ENCODE assay signal across 19 mouse cellular contexts in the genomic region with DNA sequence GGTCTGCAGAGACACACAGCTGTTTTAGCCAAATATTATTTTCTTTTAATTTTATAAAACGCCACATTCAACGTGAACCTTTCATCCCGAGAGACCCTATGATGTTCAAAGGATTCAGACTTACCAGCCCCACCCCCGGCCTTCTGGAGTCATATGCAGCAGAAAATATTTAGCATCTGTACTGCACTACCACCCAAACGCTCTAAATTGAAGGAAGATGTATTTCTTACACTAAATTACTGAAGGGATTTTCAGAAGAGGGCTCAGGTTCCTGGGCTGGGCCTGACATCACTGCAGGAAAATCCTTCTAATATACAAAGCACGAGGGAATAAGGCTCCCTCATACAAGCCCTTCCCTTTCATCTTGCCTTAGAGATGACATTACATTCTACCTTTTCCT. TPM values are rescaled to one million over a fixed set of nuclear protein-coding genes. Genes with fewer than 3 reads are reported as not detected.
DNase-seq lines count a peak whose midpoint lies in the region; ATAC-seq and TF ChIP-seq lines count a peak whose summit lies in the region.
"Had no signal": no experiment of that assay in that cellular context is flagged by ENCODE, and none has a peak within 500 bp of the region (broad histone marks: within the 10 kb centered on the region; RNA-seq: fewer than 3 reads in every experiment).

No protein-coding gene starts in this region.

- H3K27ac ChIP-seq in hindbrain, embryonic 12.5 days: no peak overlapping the region
- H3K27ac ChIP-seq in hindbrain, embryonic 14.5 days: no peak overlapping the region
- H3K27ac ChIP-seq in midbrain, embryonic 14.5 days (replicated peaks; ENCODE audit: low read depth, low read length): 0 out of 2 replicates have a peak overlapping the region, but pooled peaks have one; percentile 8
- no peak overlapping the region for H3K27ac ChIP-seq in midbrain, postnatal 0 days (ENCODE audit: low read depth, low read length)
- H3K27ac ChIP-seq in embryonic facial prominence, embryonic 14.5 days (replicated peaks; ENCODE audit: low read depth, low read length): peak overlapping the region; percentile 29
- H3K27ac ChIP-seq in neural tube, embryonic 13.5 days (replicated peaks): no peak overlapping the region
- H3K27ac ChIP-seq: hindbrain, embryonic 15.5 days; midbrain, embryonic 15.5 days had no signal

- ATAC-seq in hindbrain, embryonic 12.5 days (ENCODE audit: low FRiP score): no peak
- ATAC-seq in hindbrain, embryonic 14.5 days (ENCODE audit: low FRiP score): no peak
- no peak for ATAC-seq in midbrain, embryonic 14.5 days (ENCODE audit: low FRiP score, low TSS enrichment)
- no peak for ATAC-seq in midbrain, postnatal 0 days (ENCODE audit: low FRiP score)
- peak; percentile 51 for ATAC-seq in embryonic facial prominence, embryonic 14.5 days (ENCODE audit: low read depth)
- peak; percentile 24; the same call in 1 of the 2 replicates for ATAC-seq in neural tube, embryonic 13.5 days (ENCODE audit: low read depth)
- ATAC-seq: intestine, embryonic 16.5 days; midbrain, embryonic 15.5 days had no signal

- H3K36me3 ChIP-seq in hindbrain, embryonic 12.5 days: no peaks in the 10 kb centered on the region
- H3K36me3 ChIP-seq in hindbrain, embryonic 14.5 days (replicated peaks; ENCODE audit: control insufficient read depth, insufficient read depth): no peaks in the 10 kb centered on the region
- H3K36me3 ChIP-seq in midbrain, embryonic 14.5 days (ENCODE audit: control insufficient read depth, insufficient read depth, low read length): no peaks in the 10 kb centered on the region
- no peaks in the 10 kb centered on the region for H3K36me3 ChIP-seq in midbrain, postnatal 0 days (ENCODE audit: insufficient read depth, low read length)
- H3K36me3 ChIP-seq in embryonic facial prominence, embryonic 14.5 days (ENCODE audit: control insufficient read depth, insufficient read depth, low read length): no peaks in the 10 kb centered on the region
- H3K36me3 ChIP-seq in neural tube, embryonic 13.5 days: no peaks in the 10 kb centered on the region
- H3K36me3 ChIP-seq: heart, embryonic 13.5 days; hindbrain, embryonic 15.5 days; midbrain, embryonic 15.5 days had no signal

- no peak for TF ChIP-seq CTCF in midbrain, postnatal 0 days (IDR thresholded peaks at IDR 0.05)

- no peaks in the 10 kb centered on the region for H3K9me3 ChIP-seq in hindbrain, embryonic 12.5 days (replicated peaks)
- no peaks in the 10 kb centered on the region for H3K9me3 ChIP-seq in hindbrain, embryonic 14.5 days (ENCODE audit: control insufficient read depth, low read length)
- no peaks in the 10 kb centered on the region for H3K9me3 ChIP-seq in midbrain, embryonic 14.5 days (ENCODE audit: control insufficient read depth, low read length)
- H3K9me3 ChIP-seq in midbrain, postnatal 0 days (ENCODE audit: low read length): no peaks in the 10 kb centered on the region
- H3K9me3 ChIP-seq in embryonic facial prominence, embryonic 14.5 days (ENCODE audit: control insufficient read depth, low read length): no peaks in the 10 kb centered on the region
- H3K9me3 ChIP-seq in neural tube, embryonic 13.5 days: no peaks in the 10 kb centered on the region
- H3K9me3 ChIP-seq: heart, embryonic 13.5 days; hindbrain, embryonic 15.5 days; midbrain, embryonic 15.5 days had no signal

- H3K4me1 ChIP-seq in hindbrain, embryonic 12.5 days: peaks cover 17% of the 10 kb centered on the region
- peaks cover 15% of the 10 kb centered on the region for H3K4me1 ChIP-seq in hindbrain, embryonic 14.5 days (replicated peaks; ENCODE audit: control insufficient read depth, insufficient read depth, low read length)
- H3K4me1 ChIP-seq in midbrain, embryonic 14.5 days (ENCODE audit: control insufficient read depth, insufficient read depth, low read length): peaks cover 9% of the 10 kb centered on the region
- H3K4me1 ChIP-seq in midbrain, postnatal 0 days (ENCODE audit: insufficient read depth, low read length): no peaks in the 10 kb centered on the region
- peaks cover 25% of the 10 kb centered on the region for H3K4me1 ChIP-seq in embryonic facial prominence, embryonic 14.5 days (ENCODE audit: control insufficient read depth, insufficient read depth, low read length)
- peaks cover 19% of the 10 kb centered on the region for H3K4me1 ChIP-seq in neural tube, embryonic 13.5 days (replicated peaks)

- no peak overlapping the region for H3K4me3 ChIP-seq in hindbrain, embryonic 12.5 days
- H3K4me3 ChIP-seq in hindbrain, embryonic 14.5 days (replicated peaks; ENCODE audit: low read length): no peak overlapping the region
- H3K4me3 ChIP-seq in midbrain, embryonic 14.5 days (replicated peaks; ENCODE audit: low read depth, low read length): no peak overlapping the region
- H3K4me3 ChIP-seq in midbrain, postnatal 0 days (ENCODE audit: low read depth, low read length): no peak overlapping the region
- no peak overlapping the region for H3K4me3 ChIP-seq in embryonic facial prominence, embryonic 14.5 days (ENCODE audit: low read depth, low read length)
- no peak overlapping the region for H3K4me3 ChIP-seq in neural tube, embryonic 13.5 days
- H3K4me3 ChIP-seq: heart, embryonic 13.5 days; hindbrain, embryonic 15.5 days; midbrain, embryonic 15.5 days had no signal

- 46% methylated on average over 6 of the region's 6 CpGs for WGBS in hindbrain, embryonic 12.5 days
- 56% methylated on average over 6 of the region's 6 CpGs for WGBS in hindbrain, embryonic 14.5 days
- WGBS in midbrain, embryonic 14.5 days: 53% methylated on average over 6 of the region's 6 CpGs
- WGBS in midbrain, postnatal 0 days: 41% methylated on average over 6 of the region's 6 CpGs
- 12% methylated on average over 6 of the region's 6 CpGs for WGBS in embryonic facial prominence, embryonic 14.5 days
- 53% methylated on average over 6 of the region's 6 CpGs for whole genome bisulfite sequencing in neural tube, embryonic 13.5 days

- H3K27me3 ChIP-seq in hindbrain, embryonic 12.5 days: peaks cover 64% of the 10 kb centered on the region
- peaks cover 17% of the 10 kb centered on the region for H3K27me3 ChIP-seq in hindbrain, embryonic 14.5 days (ENCODE audit: control insufficient read depth, insufficient read depth, low read length)
- no peaks in the 10 kb centered on the region for H3K27me3 ChIP-seq in midbrain, embryonic 14.5 days (ENCODE audit: control insufficient read depth, insufficient read depth, low read length)
- H3K27me3 ChIP-seq in midbrain, postnatal 0 days (ENCODE audit: insufficient read depth, low read length): no peaks in the 10 kb centered on the region
- H3K27me3 ChIP-seq in embryonic facial prominence, embryonic 14.5 days (replicated peaks; ENCODE audit: control insufficient read depth, insufficient read depth, low read length): no peaks in the 10 kb centered on the region
- peaks cover 3% of the 10 kb centered on the region; the same call in 1 of the 2 replicates for H3K27me3 ChIP-seq in neural tube, embryonic 13.5 days

- H3K9ac ChIP-seq in hindbrain, embryonic 12.5 days: no peak overlapping the region
- H3K9ac ChIP-seq in hindbrain, embryonic 14.5 days: no peak overlapping the region
- H3K9ac ChIP-seq in midbrain, embryonic 14.5 days (replicated peaks; ENCODE audit: low read length): no peak overlapping the region
- no peak overlapping the region for H3K9ac ChIP-seq in midbrain, postnatal 0 days (replicated peaks; ENCODE audit: low read length, poor library complexity, severe bottlenecking)
- no peak overlapping the region for H3K9ac ChIP-seq in embryonic facial prominence, embryonic 14.5 days (ENCODE audit: low read depth, low read length)
- H3K9ac ChIP-seq in neural tube, embryonic 13.5 days: no peak overlapping the region
- H3K9ac ChIP-seq: hindbrain, embryonic 15.5 days; midbrain, embryonic 15.5 days had no signal

- no peak for DNase-seq in hindbrain, embryonic 14.5 days (ENCODE audit: low spot score)
- DNase-seq in midbrain, embryonic 14.5 days: peak; percentile 20
- no peak for DNase-seq in midbrain, postnatal 0 days (ENCODE audit: low spot score)
- peak; percentile 72 for DNase-seq in embryonic facial prominence, embryonic 14.5 days (ENCODE audit: low spot score)
- no peak for DNase-seq in urinary bladder, postnatal 36 days (ENCODE audit: low spot score in 2 of 2)
- DNase-seq in c-Kit-positive CD71-positive TER-119-positive erythroid progenitor cells, embryonic 14.5 days (ENCODE audit: low spot score): no peak
- DNase-seq: adrenal gland, postnatal 25 days; cerebellum, adult 11-12 months; cerebellum, postnatal 36 days; liver; lung, postnatal 10 days; thymus, postnatal 36 days had no signal

- H3K4me2 ChIP-seq in hindbrain, embryonic 12.5 days (replicated peaks): peak overlapping the region; percentile 15; the same call in 1 of the 2 replicates
- H3K4me2 ChIP-seq in hindbrain, embryonic 14.5 days (replicated peaks): no peak overlapping the region
- no peak overlapping the region for H3K4me2 ChIP-seq in midbrain, embryonic 14.5 days (ENCODE audit: low read length)
- H3K4me2 ChIP-seq in midbrain, postnatal 0 days (ENCODE audit: low read depth, low read length, poor library complexity, severe bottlenecking): no peak overlapping the region
- peak overlapping the region; percentile 27 for H3K4me2 ChIP-seq in embryonic facial prominence, embryonic 14.5 days (ENCODE audit: low read depth, low read length)
- no peak overlapping the region for H3K4me2 ChIP-seq in neural tube, embryonic 13.5 days
- H3K4me2 ChIP-seq: hindbrain, embryonic 15.5 days; midbrain, embryonic 15.5 days had no signal

RNA-seq across cellular contexts. Expression of gene Hes1, which starts 39.3 kb away (rescaled TPM):
- 39.5 and 40.3 TPM in 2 replicates for polyA plus RNA-seq in hindbrain, embryonic 12.5 days (2016; fragmentation: Nextera tagmentation; extraction: Ambion mirVana)
- 14.0 and 18.0 TPM in 2 replicates for polyA plus RNA-seq in hindbrain, embryonic 14.5 days (2014; fragmentation: Nextera tagmentation; extraction: Ambion mirVana)
- 11.3 and 12.7 TPM in 2 replicates for polyA plus RNA-seq in midbrain, embryonic 14.5 days (2014; fragmentation: Nextera tagmentation; extraction: Ambion mirVana)
- total RNA-seq in midbrain, postnatal 0 days (2014; rRNA removed): 10.2 and 10.3 TPM in 2 replicates
- 9.2 and 13.0 TPM in 2 replicates for polyA plus RNA-seq in midbrain, postnatal 0 days (2015; fragmentation: Nextera tagmentation; extraction: Ambion mirVana)
- polyA plus RNA-seq in embryonic facial prominence, embryonic 14.5 days (2014; fragmentation: Nextera tagmentation; extraction: Ambion mirVana): 49.8 and 53.5 TPM in 2 replicates
- 19.4 and 25.5 TPM in 2 replicates for polyA plus RNA-seq in neural tube, embryonic 13.5 days (2015; fragmentation: Nextera tagmentation; extraction: Ambion mirVana)
- total RNA-seq: granulocyte monocyte progenitor cell, adult 5-6 weeks had no signal

Comparison
In these comparisons a context has a peak if more than half of its experiments do, and no peak if none do; other contexts are left out.
1. H3K27ac ChIP-seq: peak in midbrain, embryonic 14.5 days (single experiment) and embryonic facial prominence, embryonic 14.5 days (single experiment); none in hindbrain, embryonic 12.5 days (single experiment), hindbrain, embryonic 14.5 days (single experiment), midbrain, postnatal 0 days (single experiment) and neural tube, embryonic 13.5 days (single experiment).
2. H3K4me2 ChIP-seq: peak in hindbrain, embryonic 12.5 days (single experiment) and embryonic facial prominence, embryonic 14.5 days (single experiment); none in hindbrain, embryonic 14.5 days (single experiment), midbrain, embryonic 14.5 days (single experiment), midbrain, postnatal 0 days (single experiment) and neural tube, embryonic 13.5 days (single experiment).
3. DNase-seq: peak in midbrain, embryonic 14.5 days (single experiment) and embryonic facial prominence, embryonic 14.5 days (single experiment); none in hindbrain, embryonic 14.5 days (single experiment), midbrain, postnatal 0 days (single experiment), urinary bladder, postnatal 36 days (0 of 2) and c-Kit-positive CD71-positive TER-119-positive erythroid progenitor cells, embryonic 14.5 days (single experiment).
4. ATAC-seq: peak in embryonic facial prominence, embryonic 14.5 days (single experiment) and neural tube, embryonic 13.5 days (single experiment); none in hindbrain, embryonic 12.5 days (single experiment), hindbrain, embryonic 14.5 days (single experiment), midbrain, embryonic 14.5 days (single experiment) and midbrain, postnatal 0 days (single experiment).